Mouse (Mus musculus): ENCODE measurements around the gene Zfyve28.

DNA sequence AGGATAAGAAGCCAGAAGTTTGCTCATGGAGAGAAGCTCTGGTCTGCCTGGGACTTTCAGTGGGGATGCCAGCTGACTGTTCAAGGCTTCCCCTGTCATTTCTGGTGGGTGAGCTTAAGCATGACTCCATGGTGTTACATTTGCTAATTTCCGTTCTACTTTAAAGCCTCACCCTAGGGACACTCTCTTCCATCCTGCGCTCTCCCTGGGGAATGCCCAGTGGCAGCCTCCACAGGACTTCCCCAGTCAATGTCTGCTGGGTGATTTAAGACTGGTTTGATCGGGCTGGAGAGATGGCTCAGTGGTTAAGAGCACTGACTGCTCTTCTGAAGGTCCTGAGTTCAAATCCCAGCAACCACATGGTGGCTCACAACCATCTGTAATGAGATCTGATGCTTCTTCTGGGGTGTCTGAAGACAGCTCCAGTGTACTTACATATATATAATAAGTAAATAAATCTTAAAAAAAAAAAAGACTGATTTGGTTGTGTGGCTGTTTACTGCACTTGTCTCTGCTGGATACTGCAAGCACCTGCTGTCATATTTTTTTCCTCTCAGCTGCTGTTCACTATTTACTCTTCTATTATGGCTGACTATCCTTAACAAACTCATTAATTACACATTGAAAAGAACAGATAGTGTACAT is 29.0 kb downstream of the Zfyve28 start:
- no peak for TF ChIP-seq CTCF (IDR thresholded peaks at IDR 0.05; ENCODE audit: low read depth)
- TF ChIP-seq EP300 (IDR thresholded peaks at IDR 0.05; ENCODE audit: low read depth): no peak

All from heart, postnatal 0 days (tissue).